Mouse (Mus musculus): Measurements from ENCODE around the gene Has3. TPM values are rescaled to one million over a fixed set of nuclear protein-coding genes. Genes with fewer than 3 reads are reported as not detected.
A peak's percentile ranks its signal among the peaks of the same experiment; 100 is the strongest.
"Not testable (repeated sequence)": the region's sequence is repeated elsewhere in the genome, so short reads cannot be mapped to it uniquely, and the experiment has no call there.

Gene Has3
- polyA plus RNA-seq, 1 experiment from 2014 or later, result 0.39 TPM

GRCm38 (mm10) chr8:106872454-106873034 is 2.5 kb downstream of the Has3 start:
- Histone ChIP-seq H3K9ac (ENCODE audit: low read depth, low read length) (peak overlapping the region; percentile 45; the same call in 1 of the 2 replicates), H3K27me3 (ENCODE audit: control insufficient read depth, insufficient read depth, low read length) (peaks cover 26% of the 10 kb centered on the region), H3K4me2 (replicated peaks; ENCODE audit: low read depth, low read length) (peak overlapping the region; percentile 98), H3K4me1 (replicated peaks; ENCODE audit: control insufficient read depth, insufficient read depth, low read length) (peaks cover 10% of the 10 kb centered on the region), H3K36me3 (ENCODE audit: control insufficient read depth, insufficient read depth, low read length) (0 out of 2 replicates have a peak, but pooled peaks cover 2% of the 10 kb centered on the region), H3K9me3 (ENCODE audit: control insufficient read depth, low read length) (no peaks in the 10 kb centered on the region), H3K27ac (ENCODE audit: low read depth, low read length) (no peak overlapping the region), H3K4me3 (ENCODE audit: low read depth, low read length) (peak overlapping the region; percentile 48)
- DNase-seq (ENCODE audit: low spot score), result peak; percentile 10
- no peak for ATAC-seq (ENCODE audit: low FRiP score)
- 11% methylated on average over 8 of the region's 8 CpGs for WGBS

DNA sequence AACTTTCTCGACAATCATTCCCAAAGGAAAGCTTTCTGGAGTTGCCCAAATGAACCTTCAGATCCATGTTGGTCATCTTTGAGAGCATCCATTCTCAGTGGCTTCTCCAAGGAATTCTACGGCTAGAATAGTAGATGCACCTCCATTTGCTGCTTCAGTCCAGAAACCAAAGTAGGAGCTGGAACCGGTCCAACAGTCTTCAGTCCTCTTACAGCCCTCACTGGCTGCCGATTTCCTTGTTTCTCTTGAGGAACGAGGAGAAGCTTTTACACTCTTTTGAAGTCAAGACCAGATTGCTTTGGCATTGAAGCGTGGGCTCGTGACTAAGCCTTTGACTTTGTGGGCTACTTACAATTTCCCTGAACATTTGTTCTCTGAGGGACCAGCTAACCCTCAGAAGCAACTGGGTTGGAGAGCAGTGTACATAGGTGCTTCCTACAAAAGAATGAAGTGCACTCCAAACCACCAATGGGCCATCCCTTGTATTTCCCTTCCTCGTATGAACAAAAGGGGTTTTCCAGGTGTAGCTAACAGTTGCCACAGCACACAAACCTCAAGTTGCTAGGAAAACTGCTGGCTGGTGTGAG is 10.2 kb downstream of the Has3 start:
- Histone ChIP-seq H3K9ac (ENCODE audit: low read depth, low read length) (no peak overlapping the region), H3K4me1 (replicated peaks; ENCODE audit: control insufficient read depth, insufficient read depth, low read length) (no peaks in the 10 kb centered on the region), H3K36me3 (ENCODE audit: control insufficient read depth, insufficient read depth, low read length) (peaks cover 18% of the 10 kb centered on the region), H3K9me3 (ENCODE audit: control insufficient read depth, low read length) (no peaks in the 10 kb centered on the region), H3K27ac (ENCODE audit: low read depth, low read length) (no peak overlapping the region), H3K4me3 (ENCODE audit: low read depth, low read length) (no peak overlapping the region), H3K27me3 (ENCODE audit: control insufficient read depth, insufficient read depth, low read length) (no peaks in the 10 kb centered on the region), H3K4me2 (replicated peaks; ENCODE audit: low read depth, low read length) (no peak overlapping the region)
- WGBS, result 93% methylated on average over 8 of the region's 8 CpGs
- no peak for ATAC-seq (ENCODE audit: low FRiP score)
- no peak for DNase-seq (ENCODE audit: low spot score)

- not testable (repeated sequence) for H3K4me3 ChIP-seq (ENCODE audit: low read depth, low read length); DNase-seq (ENCODE audit: low spot score); H3K27ac ChIP-seq (ENCODE audit: low read depth, low read length); H3K27me3 ChIP-seq (ENCODE audit: control insufficient read depth, insufficient read depth, low read length); H3K4me1 ChIP-seq (replicated peaks; ENCODE audit: control insufficient read depth, insufficient read depth, low read length); H3K9ac ChIP-seq (ENCODE audit: low read depth, low read length); H3K4me2 ChIP-seq (replicated peaks; ENCODE audit: low read depth, low read length); ATAC-seq (ENCODE audit: low FRiP score); H3K9me3 ChIP-seq (ENCODE audit: control insufficient read depth, low read length)
- WGBS, result 96% methylated on average over 10 of the region's 11 CpGs
- H3K36me3 ChIP-seq (ENCODE audit: control insufficient read depth, insufficient read depth, low read length), result peaks cover 18% of the 10 kb centered on the region
Observed at GRCm38 (mm10) chr8:106884094-106884493, 14.1 kb downstream of the Has3 start.

DNA sequence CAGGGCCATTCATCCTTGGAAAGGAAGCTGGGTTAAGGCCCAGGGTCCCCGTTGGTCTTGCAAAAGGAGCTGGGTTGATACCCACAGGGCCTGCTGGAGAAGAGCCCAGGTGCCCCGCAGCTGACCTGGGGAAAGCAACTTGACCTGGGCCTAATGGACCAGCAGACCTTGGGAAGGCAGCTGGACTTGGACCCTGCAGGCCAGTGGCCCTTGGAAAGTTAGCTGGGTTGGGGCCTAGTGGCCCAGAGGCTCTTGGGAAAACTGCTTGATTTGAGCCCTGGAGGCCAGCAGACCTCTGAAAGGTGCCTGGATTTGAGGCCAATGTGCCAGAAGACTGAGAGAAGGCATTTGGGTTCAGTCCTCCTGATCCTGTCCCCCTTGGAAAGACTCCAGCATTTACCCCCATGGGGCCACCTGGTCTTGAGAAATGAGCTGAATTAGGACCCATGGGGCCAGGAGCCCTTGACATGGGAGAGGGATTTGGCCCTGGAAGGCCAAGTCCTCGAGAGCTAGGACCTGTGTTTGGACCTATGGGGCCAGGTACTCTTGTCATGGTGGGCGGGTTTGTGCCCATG is 14.9 kb downstream of the Has3 start:
- ATAC-seq (ENCODE audit: low FRiP score), result not testable (repeated sequence)
- 91% methylated on average over 4 of the region's 4 CpGs for WGBS

GRCm38 (mm10) chr8:106887336-106888189 is 17.5 kb downstream of the Has3 start:
- peaks cover 10% of the 10 kb centered on the region for H3K36me3 ChIP-seq (ENCODE audit: control insufficient read depth, insufficient read depth, low read length)
- ATAC-seq (ENCODE audit: low FRiP score), result 0 out of 2 replicates have a peak, but pooled peaks have one; percentile 49

More for the DNA sequence above, 14.9 kb downstream of the Has3 start:
- H3K27me3 ChIP-seq (ENCODE audit: control insufficient read depth, insufficient read depth, low read length); H3K27ac ChIP-seq (ENCODE audit: low read depth, low read length); H3K9me3 ChIP-seq (ENCODE audit: control insufficient read depth, low read length); DNase-seq (ENCODE audit: low spot score); H3K4me2 ChIP-seq (replicated peaks; ENCODE audit: low read depth, low read length); H3K9ac ChIP-seq (ENCODE audit: low read depth, low read length); H3K4me3 ChIP-seq (ENCODE audit: low read depth, low read length); H3K4me1 ChIP-seq (replicated peaks; ENCODE audit: control insufficient read depth, insufficient read depth, low read length): not testable (repeated sequence)
- peaks cover 14% of the 10 kb centered on the region for H3K36me3 ChIP-seq (ENCODE audit: control insufficient read depth, insufficient read depth, low read length)

DNA sequence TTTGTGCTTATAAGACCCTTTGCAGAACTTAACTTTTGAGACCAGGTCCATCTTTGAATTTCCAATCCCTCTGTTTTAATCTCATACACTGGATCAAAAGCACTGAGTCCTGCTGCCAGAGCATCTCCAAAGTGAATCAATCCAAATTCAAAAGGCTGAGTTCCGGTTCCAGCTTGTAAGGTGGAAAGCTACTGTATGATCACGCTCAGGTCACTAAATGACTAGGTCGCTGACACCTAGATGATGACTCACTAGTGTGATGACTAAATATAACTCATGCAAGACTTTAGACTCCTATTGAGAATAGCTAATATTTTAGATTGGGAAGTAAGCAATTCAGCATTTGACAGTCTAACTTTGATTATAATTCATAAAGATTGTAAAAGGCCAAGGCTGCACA is 18.8 kb downstream of the Has3 start:
- ATAC-seq (ENCODE audit: low FRiP score) (no peak), DNase-seq (ENCODE audit: low spot score) (no peak)
- H3K4me1 ChIP-seq (replicated peaks; ENCODE audit: control insufficient read depth, insufficient read depth, low read length), result no peaks in the 10 kb centered on the region
- no peaks in the 10 kb centered on the region for H3K9me3 ChIP-seq (ENCODE audit: control insufficient read depth, low read length)
- H3K36me3 ChIP-seq (ENCODE audit: control insufficient read depth, insufficient read depth, low read length), result 0 out of 2 replicates have a peak, but pooled peaks cover 6% of the 10 kb centered on the region
- H3K27me3 ChIP-seq (ENCODE audit: control insufficient read depth, insufficient read depth, low read length), result no peaks in the 10 kb centered on the region
- H3K9ac ChIP-seq (ENCODE audit: low read depth, low read length), result no peak overlapping the region
- no peak overlapping the region for H3K4me2 ChIP-seq (replicated peaks; ENCODE audit: low read depth, low read length)
- no peak overlapping the region for H3K27ac ChIP-seq (ENCODE audit: low read depth, low read length)
- WGBS, result 89% methylated on average over 3 of the region's 3 CpGs
- H3K4me3 ChIP-seq (ENCODE audit: low read depth, low read length), result no peak overlapping the region

More at GRCm38 (mm10) chr8:106887336-106888189, 17.5 kb downstream of the Has3 start:
- no peak overlapping the region for H3K4me3 ChIP-seq (ENCODE audit: low read depth, low read length)
- peak; percentile 87 for DNase-seq (ENCODE audit: low spot score)
- no peaks in the 10 kb centered on the region for H3K27me3 ChIP-seq (ENCODE audit: control insufficient read depth, insufficient read depth, low read length)
- no peak overlapping the region for H3K27ac ChIP-seq (ENCODE audit: low read depth, low read length)
- WGBS, result 57% methylated on average over 5 of the region's 5 CpGs
- no peaks in the 10 kb centered on the region for H3K9me3 ChIP-seq (ENCODE audit: control insufficient read depth, low read length)
- H3K4me2 ChIP-seq (replicated peaks; ENCODE audit: low read depth, low read length), result no peak overlapping the region
- no peak overlapping the region for H3K9ac ChIP-seq (ENCODE audit: low read depth, low read length)
- no peaks in the 10 kb centered on the region for H3K4me1 ChIP-seq (replicated peaks; ENCODE audit: control insufficient read depth, insufficient read depth, low read length)

- WGBS, result under 1% methylated on average over 15 of the region's 15 CpGs
- ATAC-seq (ENCODE audit: low FRiP score) (no peak), DNase-seq (ENCODE audit: low spot score) (peak; percentile 68)
- peak overlapping the region; percentile 91 for H3K27ac ChIP-seq (ENCODE audit: low read depth, low read length)
- peak overlapping the region; percentile 60 for H3K4me2 ChIP-seq (replicated peaks; ENCODE audit: low read depth, low read length)
- peak overlapping the region; percentile 97 for H3K9ac ChIP-seq (ENCODE audit: low read depth, low read length)
- H3K4me3 ChIP-seq (ENCODE audit: low read depth, low read length), result peak overlapping the region; percentile 96
- H3K9me3 ChIP-seq (ENCODE audit: control insufficient read depth, low read length), result no peaks in the 10 kb centered on the region
- no peaks in the 10 kb centered on the region for H3K36me3 ChIP-seq (ENCODE audit: control insufficient read depth, insufficient read depth, low read length)
- no peaks in the 10 kb centered on the region for H3K27me3 ChIP-seq (ENCODE audit: control insufficient read depth, insufficient read depth, low read length)
- H3K4me1 ChIP-seq (replicated peaks; ENCODE audit: control insufficient read depth, insufficient read depth, low read length), result no peaks in the 10 kb centered on the region
Observed at GRCm38 (mm10) chr8:106892210-106892805, 22.3 kb downstream of the Has3 start.

- Histone ChIP-seq H3K36me3 (ENCODE audit: control insufficient read depth, insufficient read depth, low read length) (no peaks in the 10 kb centered on the region), H3K9me3 (ENCODE audit: control insufficient read depth, low read length) (no peaks in the 10 kb centered on the region), H3K27ac (ENCODE audit: low read depth, low read length) (peak overlapping the region; percentile 91), H3K4me2 (replicated peaks; ENCODE audit: low read depth, low read length) (peak overlapping the region; percentile 69), H3K4me1 (replicated peaks; ENCODE audit: control insufficient read depth, insufficient read depth, low read length) (no peaks in the 10 kb centered on the region), H3K27me3 (ENCODE audit: control insufficient read depth, insufficient read depth, low read length) (no peaks in the 10 kb centered on the region), H3K9ac (ENCODE audit: low read depth, low read length) (peak overlapping the region; percentile 97), H3K4me3 (ENCODE audit: low read depth, low read length) (peak overlapping the region; percentile 96)
- 0% methylated on average over 40 of the region's 57 CpGs for WGBS
- peak; percentile 78 for DNase-seq (ENCODE audit: low spot score)
- ATAC-seq (ENCODE audit: low FRiP score), result peak; percentile 91
Observed at GRCm38 (mm10) chr8:106892806-106893451, 22.9 kb downstream of the Has3 start.

Measured in hindbrain, embryonic 11.5 days (tissue).